Mouse (Mus musculus): Measurements from ENCODE around the gene Fkbp2. TPM values are rescaled to one million over a fixed set of nuclear protein-coding genes. Genes with fewer than 3 reads are reported as not detected.
A peak's percentile ranks its signal among the peaks of the same experiment; 100 is the strongest.

Gene Fkbp2
- total RNA-seq, 2 experiments from 2014 or later = 8.2 to 13.1 TPM

GRCm38 (mm10) chr19:6942249-6942691 lies 38.0 kb downstream of the Fkbp2 start, which contains the start of gene Gpr137:
Gene Gpr137 (minus strand): TSS chr19:6942480.
- DNase-seq (ENCODE audit: low spot score) = peak; percentile 95

GRCm38 (mm10) chr19:6941372-6942248 lies 38.7 kb downstream of the Fkbp2 start, which contains the start of gene Bad:
Gene Bad (plus strand): TSS chr19:6941861.
- peak; percentile 93 for DNase-seq (ENCODE audit: low spot score)

GRCm38 (mm10) chr19:6940396-6941351 lies 39.6 kb downstream of the Fkbp2 start:
- no peak for DNase-seq (ENCODE audit: low spot score)

GRCm38 (mm10) chr19:6939106-6940002 lies 40.9 kb downstream of the Fkbp2 start:
- DNase-seq (ENCODE audit: low spot score) = no peak

- DNase-seq (ENCODE audit: low spot score) = no peak
Measured at GRCm38 (mm10) chr19:6937541-6938465, 42.5 kb downstream of the Fkbp2 start.

GRCm38 (mm10) chr19:6936299-6936698 lies 44.0 kb downstream of the Fkbp2 start:
- no peak for DNase-seq (ENCODE audit: low spot score)

GRCm38 (mm10) chr19:6934195-6934977 lies 45.9 kb downstream of the Fkbp2 start, which contains the start of gene Kcnk4:
Gene Kcnk4 (minus strand): TSS chr19:6934515.
- no peak for DNase-seq (ENCODE audit: low spot score)

- no peak for DNase-seq (ENCODE audit: low spot score)
Measured at GRCm38 (mm10) chr19:6933436-6934194, 46.7 kb downstream of the Fkbp2 start.

GRCm38 (mm10) chr19:6933102-6933435 lies 47.2 kb downstream of the Fkbp2 start:
- no peak for DNase-seq (ENCODE audit: low spot score)

GRCm38 (mm10) chr19:6932018-6932417 lies 48.3 kb downstream of the Fkbp2 start:
- no peak for DNase-seq (ENCODE audit: low spot score)

- DNase-seq (ENCODE audit: low spot score) = no peak
Measured at GRCm38 (mm10) chr19:6931002-6931401, 49.3 kb downstream of the Fkbp2 start.

GRCm38 (mm10) chr19:6928080-6928479 lies 52.2 kb downstream of the Fkbp2 start:
- no peak for DNase-seq (ENCODE audit: low spot score)

Other genes with a start within 250 kb of the Fkbp2 start
- gene Rps6ka4, start 139.9 kb downstream of the Fkbp2 start, total RNA-seq (2021) = 10 to 100 TPM in 1 of 2 experiments, 1 to 10 TPM in 1; 9.1 to 10.6 TPM
- under 1 TPM; 0.46 to 0.74 TPM for gene Ccdc88b, start 122.3 kb downstream of the Fkbp2 start, total RNA-seq (2021)
- 10 to 100 TPM; 43.9 to 44.7 TPM for gene Trmt112, start 70.8 kb downstream of the Fkbp2 start, total RNA-seq (2021)
- 100 to 1,000 TPM; 219 to 239 TPM for gene Prdx5, start 70.4 kb downstream of the Fkbp2 start, total RNA-seq (2021)
- gene Esrra, start 58.7 kb downstream of the Fkbp2 start, total RNA-seq (2021) = 10 to 100 TPM; 76.5 to 93.1 TPM
- gene Catsperz, start 55.1 kb downstream of the Fkbp2 start, total RNA-seq (2021) = not detected
- not detected for gene Kcnk4, start 46.0 kb downstream of the Fkbp2 start, total RNA-seq (2021)
- 10 to 100 TPM in 1 of 2 experiments, 1 to 10 TPM in 1; 9.7 to 12.2 TPM for gene Bad, start 38.6 kb downstream of the Fkbp2 start, total RNA-seq (2021)
- gene Gpr137, start 38.0 kb downstream of the Fkbp2 start, total RNA-seq (2021) = 10 to 100 TPM; 10.0 to 10.4 TPM
- 100 to 1,000 TPM; 117 to 145 TPM for gene Ppp1r14b, start 5.5 kb downstream of the Fkbp2 start, total RNA-seq (2021)
- gene Plcb3, start 4.0 kb downstream of the Fkbp2 start, total RNA-seq (2021) = 10 to 100 TPM; 10.2 to 11.3 TPM
- gene Vegfb, start 7.2 kb upstream of the Fkbp2 start, total RNA-seq (2021) = 100 to 1,000 TPM; 181 to 206 TPM
- 10 to 100 TPM; 33.9 to 38.4 TPM for gene Dnajc4, start 12.1 kb upstream of the Fkbp2 start, total RNA-seq (2021)
- gene Nudt22, start 15.6 kb upstream of the Fkbp2 start, total RNA-seq (2021) = 10 to 100 TPM; 12.0 to 13.7 TPM
- 10 to 100 TPM; 24.4 to 26.4 TPM for gene Trpt1, start 15.6 kb upstream of the Fkbp2 start, total RNA-seq (2021)
- under 1 TPM; 0.64 to 0.93 TPM for gene Fermt3, start 39.0 kb upstream of the Fkbp2 start, total RNA-seq (2021)
- 10 to 100 TPM; 89.7 to 98.5 TPM for gene Stip1, start 59.5 kb upstream of the Fkbp2 start, total RNA-seq (2021)
- gene Macrod1, start 76.3 kb upstream of the Fkbp2 start, total RNA-seq (2021) = 100 to 1,000 TPM; 276 to 311 TPM
- gene Flrt1, start 125.2 kb upstream of the Fkbp2 start, total RNA-seq (2021) = 1 to 10 TPM; 1.1 to 1.9 TPM
- gene Otub1, start 225.8 kb upstream of the Fkbp2 start, total RNA-seq (2021) = 10 to 100 TPM; 50.8 to 57.0 TPM
- 100 to 1,000 TPM in 1 of 2 experiments, 10 to 100 TPM in 1; 72.3 to 102 TPM for gene Cox8a, start 237.1 kb upstream of the Fkbp2 start, total RNA-seq (2021)

Data from gastrocnemius, adult 18-20 months (tissue).